Mouse (Mus musculus) limb, embryonic 11.5 days (tissue): ENCODE measurements around the gene Vmn1r55. TPM values are rescaled to one million over a fixed set of nuclear protein-coding genes. Genes with fewer than 3 reads are reported as not detected.

Source experiments
- ATAC-seq: fragments of 200-750 bp; cut with Nextera tagmentation; 2 replicates; pipeline ENCODE4 v1.8.0; 2017; ENCODE audit warnings: low read depth; ENCODE audit not compliant: insufficient number of reproducible peaks, low FRiP score, low TSS enrichment
- DNase-seq: peaks from one replicate; pipeline ENCODE4 v3.0.0-alpha.2; 2015; ENCODE audit warnings: low spot score
- H3K27ac ChIP-seq: fragments of 300-500 bp; sonication (generic); replicated peaks from 2 replicates; pipeline ENCODE4 v1.5.1; 2014; ENCODE audit warnings: low read depth, mild to moderate bottlenecking, low read length
- H3K27me3 ChIP-seq: fragments of 300-500 bp; sonication (generic); 2 replicates; pipeline ENCODE4 v1.6.1; 2014; ENCODE audit warnings: mild to moderate bottlenecking, low read length, mixed read lengths; ENCODE audit not compliant: control insufficient read depth, insufficient read depth
- H3K36me3 ChIP-seq: fragments of 300-500 bp; sonication (generic); 2 replicates; pipeline ENCODE4 v1.6.1; 2014; ENCODE audit warnings: mild to moderate bottlenecking, low read length, moderate library complexity, mixed read lengths; ENCODE audit not compliant: control insufficient read depth, insufficient read depth
- H3K4me1 ChIP-seq: fragments of 300-500 bp; sonication (generic); 2 replicates; pipeline ENCODE4 v1.6.1; 2014; ENCODE audit warnings: low read length, mixed read lengths; ENCODE audit not compliant: control insufficient read depth, insufficient read depth
- H3K4me2 ChIP-seq: fragments of 300-500 bp; sonication (generic); 2 replicates; pipeline ENCODE4 v1.6.1; 2014; ENCODE audit warnings: low read depth, mild to moderate bottlenecking, moderate library complexity; ENCODE audit not compliant: severe bottlenecking
- H3K4me3 ChIP-seq: fragments of 300-500 bp; sonication (generic); 2 replicates; pipeline ENCODE4 v1.5.1; 2014; ENCODE audit warnings: low read depth, low read length
- H3K9ac ChIP-seq: fragments of 300-500 bp; sonication (generic); 2 replicates; pipeline ENCODE4 v1.6.1; 2014; ENCODE audit warnings: mild to moderate bottlenecking, low read length
- H3K9me3 ChIP-seq: fragments of 300-500 bp; sonication (generic); 2 replicates; pipeline ENCODE4 v1.6.1; 2016; ENCODE audit warnings: low read length; ENCODE audit not compliant: control insufficient read depth
- WGBS: fragments of 180-500 bp; shearing (Covaris S2); extraction: QIAGEN DNeasy Blood & Tissue Kit; methylation state at CpG from one replicate; pipeline ENCODE4 v1.1.7; 2014; 5-methylcytosine and 5-hydroxymethylcytosine counted together
- polyA plus RNA-seq: library from polyadenylated mRNA; unstranded; fragments of >200 nt; fragmentation: Nextera tagmentation; extraction: Ambion mirVana; gene quantifications from 2 replicates; pipeline ENCODE4 v1.2.1, GENCODE M21; 2014

Gene Vmn1r55
- polyA plus RNA-seq, 1 experiment from 2014 or later, result 0.01 TPM

DNA sequence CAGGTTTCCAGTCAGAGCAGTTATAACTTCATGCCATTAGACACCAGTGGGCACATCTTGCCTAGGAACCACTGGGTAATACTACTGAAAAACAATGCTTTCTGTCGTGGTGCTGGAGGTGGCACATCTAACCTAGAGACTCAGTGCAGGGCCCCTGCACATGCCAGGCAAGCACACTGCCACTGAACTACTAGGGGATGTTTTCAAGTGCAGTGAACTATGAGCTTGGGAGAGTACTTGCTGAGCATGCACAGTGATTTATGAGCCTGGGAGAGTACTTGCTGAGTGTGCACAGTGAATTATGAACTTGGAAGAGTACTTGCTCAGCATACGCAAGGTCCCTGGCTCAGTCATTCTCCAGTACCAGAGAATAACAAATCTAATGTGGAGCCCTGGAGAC lies 46.9 kb downstream of the Vmn1r55 start:
- ATAC-seq, result no peak
- Histone ChIP-seq H3K27me3 (no peaks in the 10 kb centered on the region), H3K9me3 (no peaks in the 10 kb centered on the region), H3K9ac (no peak overlapping the region), H3K36me3 (peaks cover 10% of the 10 kb centered on the region; the same call in 1 of the 2 replicates), H3K4me3 (no peak overlapping the region), H3K4me2 (no peak overlapping the region), H3K4me1 (no peaks in the 10 kb centered on the region), H3K27ac (no peak overlapping the region)
- no peak for DNase-seq
- 84% methylated on average over 2 of the region's 2 CpGs for WGBS

DNA sequence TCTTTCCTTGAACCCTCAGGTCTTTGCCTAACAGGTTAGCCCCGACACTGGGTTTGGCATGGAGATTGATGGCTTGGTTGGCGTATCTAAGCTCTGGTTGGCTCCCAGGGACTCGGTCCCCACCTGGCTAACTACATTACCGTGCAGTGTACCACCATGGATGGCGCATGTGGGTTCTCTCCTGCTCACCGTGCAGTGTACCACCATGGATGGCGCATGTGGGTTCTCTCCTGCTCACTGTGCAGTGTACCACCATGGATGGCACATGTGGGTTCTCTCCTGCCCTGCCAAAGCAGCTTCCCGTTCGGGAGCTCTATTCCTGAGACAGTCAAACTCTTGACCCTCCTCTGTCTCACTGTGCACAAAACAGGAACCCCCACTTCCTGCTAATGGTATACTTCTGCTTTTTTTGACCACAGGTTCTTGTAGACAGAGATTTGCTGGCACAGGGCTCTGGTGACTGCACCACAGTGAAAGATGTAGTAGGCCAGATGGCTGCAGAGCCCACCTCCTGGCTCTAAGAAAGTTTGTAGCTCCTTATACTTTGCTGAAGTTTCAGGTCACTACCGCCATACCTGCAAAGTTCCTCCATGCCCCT lies 48.3 kb downstream of the Vmn1r55 start:
- WGBS, result 89% methylated on average over 10 of the region's 10 CpGs
- no peak for DNase-seq

DNA sequence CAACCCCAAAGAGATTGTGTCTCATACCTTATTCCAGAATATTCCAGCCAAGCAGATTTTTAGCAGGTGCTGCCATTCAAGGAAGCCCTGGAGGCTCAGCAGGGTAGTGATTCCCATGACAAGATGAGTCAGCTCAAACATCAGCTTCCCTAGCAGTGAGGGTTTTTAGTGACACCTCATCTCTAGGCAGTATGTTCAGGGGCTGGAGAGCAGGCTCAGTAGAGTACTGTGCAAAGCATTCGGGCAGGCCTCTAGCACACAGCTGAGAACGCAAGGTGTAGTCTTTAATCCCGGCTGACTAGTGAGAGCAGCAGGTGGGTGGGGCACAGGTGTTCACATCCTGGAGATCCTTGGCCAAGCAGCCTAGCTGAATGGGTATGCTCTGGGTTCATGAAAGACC lies 49.7 kb downstream of the Vmn1r55 start:
- Histone ChIP-seq H3K9ac (no peak overlapping the region), H3K36me3 (peaks cover 26% of the 10 kb centered on the region), H3K4me2 (no peak overlapping the region), H3K9me3 (no peaks in the 10 kb centered on the region; the same call in 1 of the 2 replicates), H3K27me3 (no peaks in the 10 kb centered on the region), H3K4me1 (no peaks in the 10 kb centered on the region), H3K4me3 (no peak overlapping the region), H3K27ac (no peak overlapping the region)
- ATAC-seq, result no peak
- 86% methylated on average over 3 of the region's 3 CpGs for WGBS
- no peak for DNase-seq

More for the DNA sequence above, 48.3 kb downstream of the Vmn1r55 start:
- no peak overlapping the region for H3K9ac ChIP-seq
- H3K36me3 ChIP-seq, result peaks cover 13% of the 10 kb centered on the region
- no peaks in the 10 kb centered on the region for H3K9me3 ChIP-seq
- no peak overlapping the region for H3K4me3 ChIP-seq
- H3K4me2 ChIP-seq, result no peak overlapping the region
- H3K27ac ChIP-seq, result no peak overlapping the region
- ATAC-seq, result no peak
- H3K27me3 ChIP-seq, result no peaks in the 10 kb centered on the region
- H3K4me1 ChIP-seq, result no peaks in the 10 kb centered on the region

DNA sequence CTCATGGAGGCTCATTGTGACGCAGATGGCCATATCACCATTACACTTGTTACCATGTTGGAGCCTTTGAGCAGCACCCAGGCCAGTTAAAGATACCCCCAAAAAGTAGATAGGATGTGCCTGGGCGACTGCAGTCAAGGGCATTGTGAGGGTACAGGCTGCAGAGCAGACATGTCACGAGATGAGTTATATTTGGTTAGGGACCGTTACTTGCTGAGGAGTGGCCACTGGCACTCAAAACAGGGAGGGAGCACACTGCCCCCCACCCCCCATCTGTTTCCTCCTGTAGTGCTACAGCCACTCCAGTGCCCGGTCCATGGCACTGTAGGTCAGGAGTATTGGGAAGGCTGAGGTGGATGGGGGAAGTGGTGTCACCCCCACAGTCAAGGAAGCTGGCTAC lies 50.7 kb downstream of the Vmn1r55 start:
- Histone ChIP-seq H3K4me3 (no peak overlapping the region), H3K9ac (no peak overlapping the region), H3K4me2 (no peak overlapping the region), H3K27ac (no peak overlapping the region), H3K4me1 (no peaks in the 10 kb centered on the region), H3K27me3 (no peaks in the 10 kb centered on the region), H3K36me3 (peaks cover 32% of the 10 kb centered on the region), H3K9me3 (no peaks in the 10 kb centered on the region; the same call in 1 of the 2 replicates)
- no peak for DNase-seq
- no peak for ATAC-seq
- WGBS, result 92% methylated on average over 5 of the region's 5 CpGs

DNA sequence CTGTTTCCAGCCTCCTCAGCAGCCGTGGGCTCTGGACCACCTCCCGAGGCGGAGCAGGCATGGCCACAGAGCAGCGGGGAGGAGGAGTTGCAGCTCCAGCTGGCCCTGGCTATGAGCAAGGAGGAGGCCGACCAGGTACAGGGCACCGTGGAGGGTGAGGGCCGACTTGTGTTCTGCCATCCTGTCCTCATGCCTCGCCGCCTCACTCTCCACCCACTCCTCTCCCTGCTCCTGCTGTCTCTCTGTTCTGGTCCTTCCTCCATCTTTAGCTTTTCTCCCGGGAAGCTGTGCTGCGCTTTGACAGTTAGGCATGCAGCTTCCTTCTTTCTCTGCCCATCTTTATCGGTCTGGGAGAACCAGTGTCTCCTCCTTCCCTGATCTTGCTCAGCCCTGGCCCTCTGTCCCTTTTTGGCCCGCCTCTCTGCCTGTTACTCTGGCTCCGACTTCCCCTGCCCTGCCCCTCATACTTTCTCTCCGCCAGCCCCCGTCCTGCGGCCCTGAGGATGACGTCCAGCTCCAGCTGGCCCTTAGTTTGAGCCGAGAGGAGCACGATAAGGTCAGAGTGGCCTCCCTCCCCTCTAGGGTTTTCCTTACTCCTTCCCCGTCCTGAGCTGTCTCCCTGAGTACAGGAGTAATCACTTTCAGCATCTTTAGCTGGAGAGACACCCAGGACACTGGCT lies 56.5 kb downstream of the Vmn1r55 start:
- H3K9ac ChIP-seq, result no peak overlapping the region
- no peak for DNase-seq
- H3K4me2 ChIP-seq, result no peak overlapping the region
- no peak overlapping the region for H3K4me3 ChIP-seq
- H3K27ac ChIP-seq, result no peak overlapping the region
- no peaks in the 10 kb centered on the region; the same call in 1 of the 2 replicates for H3K9me3 ChIP-seq
- H3K4me1 ChIP-seq, result no peaks in the 10 kb centered on the region
- ATAC-seq, result no peak
- H3K36me3 ChIP-seq, result peaks cover 33% of the 10 kb centered on the region
- WGBS, result 86% methylated on average over 20 of the region's 21 CpGs
- H3K27me3 ChIP-seq, result no peaks in the 10 kb centered on the region

DNA sequence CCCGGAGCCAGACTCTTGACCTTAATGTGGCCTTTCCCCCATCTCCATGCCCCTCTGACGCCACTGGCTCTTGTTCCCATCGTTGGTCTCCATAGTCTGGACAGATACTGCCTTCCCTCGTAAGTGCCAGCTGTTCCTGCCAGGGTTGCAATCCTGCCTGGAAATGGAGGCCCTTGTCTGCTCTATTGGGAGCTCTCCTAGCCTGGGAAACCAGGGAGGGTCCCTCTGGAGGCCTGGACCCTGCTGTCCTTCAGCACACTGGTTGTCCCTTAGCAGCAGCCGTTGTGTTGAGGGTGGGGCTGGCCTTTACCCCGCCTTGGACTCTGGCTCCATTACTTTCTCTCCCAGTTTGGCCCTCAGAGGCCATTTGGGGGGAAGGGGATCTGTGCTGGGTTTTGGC lies 57.1 kb downstream of the Vmn1r55 start:
- H3K9ac ChIP-seq, result no peak overlapping the region
- 82% methylated on average over 6 of the region's 6 CpGs for WGBS
- no peaks in the 10 kb centered on the region for H3K4me1 ChIP-seq
- no peak overlapping the region for H3K4me3 ChIP-seq
- H3K9me3 ChIP-seq, result no peaks in the 10 kb centered on the region; the same call in 1 of the 2 replicates
- H3K27ac ChIP-seq, result no peak overlapping the region
- H3K4me2 ChIP-seq, result no peak overlapping the region
- ATAC-seq (no peak), DNase-seq (no peak)
- peaks cover 29% of the 10 kb centered on the region for H3K36me3 ChIP-seq
- no peaks in the 10 kb centered on the region for H3K27me3 ChIP-seq

DNA sequence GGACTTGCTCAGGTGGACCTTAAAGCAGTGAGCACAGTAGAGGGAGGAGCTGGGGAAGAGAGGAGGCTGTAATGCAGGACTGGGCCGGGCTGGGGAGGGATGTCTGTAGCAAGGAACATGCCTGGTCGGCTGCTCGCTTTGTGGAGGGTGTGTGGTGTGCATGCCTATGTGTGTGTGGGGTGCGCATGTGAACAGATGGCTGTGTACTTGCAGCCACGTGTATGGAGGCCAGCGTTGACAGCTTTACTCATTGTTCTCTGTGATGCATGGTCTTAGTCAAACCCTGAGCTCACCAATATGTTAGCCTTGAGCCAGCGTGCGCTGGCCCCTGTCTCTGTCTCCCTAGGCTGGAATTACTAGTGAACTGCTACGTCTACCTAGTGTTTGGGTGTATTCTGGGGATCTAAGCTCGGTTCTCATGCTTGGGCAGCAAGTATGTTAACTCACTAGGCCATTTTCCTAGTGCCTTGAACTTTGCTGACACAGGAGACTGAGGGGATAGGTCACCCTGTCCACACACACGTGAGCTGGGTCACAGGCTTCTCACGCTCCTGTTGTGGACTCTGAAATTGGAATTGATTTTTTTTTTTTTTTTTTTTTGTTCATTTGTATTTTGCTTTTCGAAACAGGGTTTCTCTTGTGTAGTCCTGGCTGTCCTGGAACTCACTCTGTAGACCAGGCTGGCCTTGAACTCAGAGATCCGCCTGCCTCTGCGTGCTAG lies 58.3 kb downstream of the Vmn1r55 start:
- Histone ChIP-seq H3K4me1 (no peaks in the 10 kb centered on the region), H3K4me2 (no peak overlapping the region), H3K9ac (no peak overlapping the region), H3K4me3 (no peak overlapping the region), H3K36me3 (peaks cover 34% of the 10 kb centered on the region), H3K9me3 (no peaks in the 10 kb centered on the region; the same call in 1 of the 2 replicates), H3K27ac (no peak overlapping the region), H3K27me3 (no peaks in the 10 kb centered on the region)
- ATAC-seq (no peak), DNase-seq (no peak)
- 91% methylated on average over 15 of the region's 15 CpGs for WGBS

DNA sequence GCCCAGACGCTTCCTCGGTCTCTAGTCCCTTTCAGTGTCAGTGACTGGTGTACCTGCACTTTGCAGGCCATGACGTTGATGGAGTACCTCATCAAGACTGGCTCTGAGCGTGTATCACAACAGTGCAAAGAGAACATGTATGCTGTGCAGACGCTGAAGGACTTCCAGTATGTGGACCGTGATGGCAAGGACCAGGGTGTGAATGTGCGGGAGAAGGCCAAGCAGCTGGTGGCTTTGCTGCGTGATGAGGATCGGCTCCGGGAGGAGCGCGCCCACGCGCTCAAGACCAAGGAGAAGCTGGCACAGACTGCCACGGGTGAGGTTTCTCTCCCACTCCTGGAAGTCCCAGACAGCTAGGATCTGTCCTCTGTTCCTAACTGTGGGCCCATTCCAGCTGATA lies 59.6 kb downstream of the Vmn1r55 start:
- Histone ChIP-seq H3K36me3 (peaks cover 23% of the 10 kb centered on the region), H3K4me2 (no peak overlapping the region), H3K27me3 (no peaks in the 10 kb centered on the region), H3K27ac (no peak overlapping the region), H3K9ac (no peak overlapping the region), H3K4me1 (no peaks in the 10 kb centered on the region), H3K4me3 (no peak overlapping the region), H3K9me3 (no peaks in the 10 kb centered on the region)
- ATAC-seq, result no peak
- 95% methylated on average over 15 of the region's 15 CpGs for WGBS
- DNase-seq, result no peak
